Mouse (Mus musculus) left cerebral cortex, adult 2 months (tissue): Measurements from ENCODE around the gene Map2k3. TPM values are rescaled to one million over a fixed set of nuclear protein-coding genes. Genes with fewer than 3 reads are reported as not detected.

Experiments used
- DNase-seq, 2 experiments: peaks; one replicate each; pipeline ENCODE4 v3.0.0; 2021 to 2022; ENCODE audit warnings: low spot score in 2 of 2, mixed read lengths in 1 of 2; ENCODE audit errors: extremely low spot score in 1 of 2
- H3K27ac ChIP-seq: fragments of 200-600 bp; 2 replicates; pipeline ENCODE4 v1.8.1; 2022
- H3K4me3 ChIP-seq: fragments of 200-600 bp; 2 replicates; pipeline ENCODE4 v1.8.1; 2022
- CTCF ChIP-seq: fragments of 200-600 bp; IDR thresholded peaks from 2 replicates; pipeline ENCODE4 v1.8.1; 2022; ENCODE audit warnings: antibody characterized with exemption, mild to moderate bottlenecking, moderate library complexity
- intact Hi-C: fragments of 180-260 bp; cut with DNase I; formaldehyde crosslinking; loops from one replicate; pipeline ENCODE4 v1.15.1; 2025
- total RNA-seq, 2 experiments: library from RNA; stranded (reverse); gene quantifications; 2 replicates each; pipeline ENCODE4 v1.2.3; 2021

Gene Map2k3
- total RNA-seq, 2 experiments from 2014 or later = 18.4 to 23.6 TPM

DNA sequence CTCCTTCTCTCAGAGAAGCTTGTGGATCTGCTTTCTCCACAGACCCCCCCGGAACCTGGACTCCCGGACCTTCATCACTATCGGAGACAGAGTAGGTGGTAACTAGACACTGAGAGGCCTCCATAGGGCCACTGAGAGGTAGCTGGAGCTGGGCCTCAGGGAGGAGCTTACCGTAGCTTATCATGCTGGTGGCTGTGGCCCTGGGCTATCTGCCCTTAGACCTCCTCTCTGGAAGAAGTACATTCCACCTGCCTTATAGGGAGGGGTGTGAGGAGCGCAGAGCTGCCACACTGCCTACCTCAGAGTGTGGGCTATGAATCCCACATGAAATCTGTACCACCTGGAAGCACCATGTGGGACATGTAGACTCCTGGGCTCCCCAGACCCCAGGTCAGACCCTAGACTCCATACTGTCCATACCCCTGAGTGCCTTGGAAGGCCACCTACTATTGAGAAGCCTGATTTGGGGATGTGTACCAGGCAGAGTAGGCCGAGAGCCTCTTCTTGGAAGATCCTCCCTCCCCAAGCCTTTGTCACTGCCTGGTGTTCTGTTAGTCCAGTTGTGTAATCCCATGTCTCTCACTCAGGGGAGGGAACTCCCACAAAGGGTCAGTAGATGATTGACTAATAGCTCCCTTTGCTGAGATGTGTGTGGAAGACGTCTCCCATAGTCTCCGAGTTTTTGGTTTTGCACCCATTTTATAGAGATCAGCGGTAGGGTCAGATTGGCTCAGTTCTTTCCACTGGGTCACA lies 10.6 kb downstream of the Map2k3 start:
- H3K4me3 ChIP-seq = no peak overlapping the region
- TF ChIP-seq CTCF = no peak
- H3K27ac ChIP-seq = no peak overlapping the region
- intact Hi-C loops = no loop called here
- no peak for DNase-seq

DNA sequence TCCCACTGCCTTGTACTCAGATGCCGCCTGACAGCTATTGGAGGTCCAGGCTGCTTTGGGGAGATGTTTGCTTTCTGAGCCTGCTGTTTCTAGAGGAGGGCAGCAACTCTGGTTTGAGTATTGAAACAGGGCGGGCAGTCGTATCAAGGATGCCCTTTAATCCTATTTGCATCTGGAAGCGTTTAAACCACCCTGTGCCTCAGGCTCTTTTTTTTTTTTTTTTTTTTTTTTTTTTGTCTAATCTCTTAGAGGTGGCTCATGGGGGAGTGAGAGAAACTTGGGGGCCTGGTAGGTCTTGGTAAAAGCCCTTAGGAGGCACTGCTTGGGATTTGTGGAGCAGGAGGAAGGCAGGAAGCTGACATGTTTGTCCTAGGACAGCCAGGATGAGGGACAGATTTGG lies 13.2 kb downstream of the Map2k3 start:
- TF ChIP-seq CTCF = no peak
- intact Hi-C loops = no loop called here
- H3K27ac ChIP-seq = no peak overlapping the region
- H3K4me3 ChIP-seq = no peak overlapping the region
- no peak for DNase-seq

DNA sequence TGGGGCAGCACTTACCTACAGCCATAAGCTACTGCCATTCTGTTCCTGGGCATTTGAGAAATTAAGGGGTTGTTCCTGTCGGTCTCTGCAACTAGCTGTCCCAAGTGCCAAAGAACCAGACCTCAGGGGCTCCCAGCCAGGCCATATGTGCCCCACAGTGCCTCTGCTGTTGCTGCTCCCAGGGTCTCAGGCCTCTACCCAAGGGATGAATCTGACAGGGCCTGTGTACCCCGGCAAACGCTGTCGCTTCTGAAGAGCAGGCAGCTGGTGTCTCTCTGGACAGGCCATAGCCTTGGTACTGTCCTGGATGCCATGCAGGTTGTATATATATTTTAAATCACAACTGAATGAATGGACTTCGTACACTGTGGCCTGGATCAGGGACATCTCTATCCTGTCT lies 20.1 kb downstream of the Map2k3 start:
- H3K27ac ChIP-seq = no peak overlapping the region
- H3K4me3 ChIP-seq = no peak overlapping the region
- intact Hi-C loops = no loop called here
- no peak for DNase-seq
- TF ChIP-seq CTCF = no peak

DNA sequence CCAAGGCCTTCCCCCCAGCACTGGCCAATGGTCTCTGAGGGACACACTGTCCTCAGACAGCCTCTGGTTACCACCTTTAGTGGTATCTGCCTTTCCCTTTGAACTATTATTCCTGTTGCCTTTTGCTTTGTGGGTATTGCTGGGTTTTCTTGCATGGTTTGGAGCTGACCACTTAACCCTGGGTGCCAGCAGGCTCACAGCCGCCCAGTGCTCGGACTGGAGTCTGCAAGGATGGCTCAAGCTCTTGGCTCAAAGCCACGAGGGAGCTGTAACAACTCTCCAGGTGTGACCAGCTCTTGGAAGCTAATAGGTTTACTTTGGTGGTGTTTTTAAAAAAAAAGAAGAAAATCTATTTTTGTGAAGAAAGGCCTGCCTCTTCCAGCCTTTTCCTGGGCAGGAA lies 20.5 kb downstream of the Map2k3 start:
- no peak for DNase-seq
- TF ChIP-seq CTCF = no peak
- no peak overlapping the region for H3K27ac ChIP-seq
- intact Hi-C loops = no loop called here
- no peak overlapping the region for H3K4me3 ChIP-seq

DNA sequence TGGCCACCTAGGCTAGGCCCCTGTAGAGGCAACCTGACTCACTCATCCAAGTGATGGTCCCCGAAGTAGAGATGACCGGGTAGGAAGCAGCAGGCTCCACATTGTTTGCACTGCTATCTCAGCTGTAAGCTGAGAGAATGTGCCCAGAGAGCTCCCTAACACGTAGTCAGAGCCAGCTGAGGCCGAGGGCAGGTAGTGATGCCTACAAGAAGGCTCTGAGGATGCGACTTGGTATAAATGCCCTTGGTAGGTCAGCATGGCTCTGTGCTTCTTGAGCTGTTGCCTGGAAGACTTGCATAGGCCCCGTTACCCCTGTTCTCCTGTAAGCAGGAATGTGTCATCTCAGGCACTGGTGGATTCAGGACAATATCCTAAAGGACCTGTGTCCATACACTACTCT lies 21.2 kb downstream of the Map2k3 start:
- Histone ChIP-seq H3K27ac (no peak overlapping the region), H3K4me3 (no peak overlapping the region)
- intact Hi-C loops = no loop called here
- DNase-seq = no peak
- no peak for TF ChIP-seq CTCF

DNA sequence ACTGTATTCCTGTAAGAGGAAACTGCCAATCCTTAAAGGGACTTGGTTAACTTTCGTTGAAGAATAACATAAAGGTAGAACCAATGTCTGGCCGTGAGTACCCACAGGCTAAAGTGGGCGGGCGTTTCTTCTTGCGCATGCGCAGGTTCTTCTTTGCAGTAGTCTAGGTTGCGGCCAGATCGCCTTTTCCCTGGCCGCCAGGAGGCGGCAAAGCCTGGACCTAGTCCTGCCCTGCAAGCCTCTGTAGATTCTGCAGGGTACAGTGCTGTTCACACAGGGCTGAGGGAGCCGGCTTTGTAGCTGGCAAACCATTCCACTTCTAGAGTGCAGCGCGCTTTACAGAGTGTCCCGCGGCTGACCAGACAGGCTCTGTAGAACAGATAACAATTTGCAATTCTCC lies 22.0 kb downstream of the Map2k3 start:
- intact Hi-C loops = loop anchor here (1.0 kb wide), 2 partner anchors 89 to 137 kb away; no protein-coding TSS in a partner anchor
- H3K4me3 ChIP-seq = no peak overlapping the region
- peak; percentile 82 for TF ChIP-seq CTCF
- no peak overlapping the region for H3K27ac ChIP-seq
- DNase-seq = peak; percentile 84 to 87

DNA sequence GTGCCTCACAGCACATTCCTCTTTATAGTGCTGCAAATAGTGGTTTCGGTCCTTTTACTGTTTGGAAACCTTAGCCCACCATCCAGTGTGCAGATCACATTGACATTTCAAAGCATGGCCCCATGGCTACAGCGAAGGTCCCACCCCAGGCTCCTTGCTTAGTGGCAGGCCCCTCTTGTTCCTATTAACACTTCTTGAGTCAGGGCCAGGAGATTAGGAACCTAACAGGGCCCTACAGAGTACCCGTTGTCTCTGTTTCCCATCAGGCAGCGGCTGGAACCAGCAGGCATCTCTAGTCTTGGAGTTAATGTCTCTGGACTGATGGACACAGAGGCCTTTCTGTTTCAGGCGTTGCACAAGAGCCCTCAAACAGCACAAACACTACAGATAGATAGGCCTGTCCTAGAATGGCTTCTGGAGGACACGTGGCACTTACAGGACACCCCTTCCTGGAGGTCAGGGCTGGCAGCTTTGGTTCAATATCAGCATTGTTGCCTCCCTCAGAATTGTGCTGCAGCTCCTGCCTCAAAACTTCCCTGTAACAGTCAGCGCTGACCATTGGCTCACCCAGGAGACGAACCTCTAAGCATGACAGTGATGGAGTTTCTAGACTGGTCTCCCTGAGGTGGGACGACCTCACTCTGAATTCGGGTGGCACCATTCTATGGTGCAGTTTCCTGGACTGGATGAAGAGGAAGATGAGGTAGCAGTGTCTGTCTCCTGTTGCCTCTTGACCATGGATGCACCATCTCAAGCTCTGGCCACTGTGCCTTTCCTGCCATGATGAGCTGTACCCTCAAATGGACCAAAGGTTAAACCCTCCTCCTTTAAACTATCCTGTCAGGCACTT lies 22.6 kb downstream of the Map2k3 start:
- intact Hi-C loops = loop anchor here (1.0 kb wide), 2 partner anchors 89 to 137 kb away; no protein-coding TSS in a partner anchor
- Histone ChIP-seq H3K27ac (no peak overlapping the region), H3K4me3 (no peak overlapping the region)
- no peak for DNase-seq
- TF ChIP-seq CTCF = no peak

DNA sequence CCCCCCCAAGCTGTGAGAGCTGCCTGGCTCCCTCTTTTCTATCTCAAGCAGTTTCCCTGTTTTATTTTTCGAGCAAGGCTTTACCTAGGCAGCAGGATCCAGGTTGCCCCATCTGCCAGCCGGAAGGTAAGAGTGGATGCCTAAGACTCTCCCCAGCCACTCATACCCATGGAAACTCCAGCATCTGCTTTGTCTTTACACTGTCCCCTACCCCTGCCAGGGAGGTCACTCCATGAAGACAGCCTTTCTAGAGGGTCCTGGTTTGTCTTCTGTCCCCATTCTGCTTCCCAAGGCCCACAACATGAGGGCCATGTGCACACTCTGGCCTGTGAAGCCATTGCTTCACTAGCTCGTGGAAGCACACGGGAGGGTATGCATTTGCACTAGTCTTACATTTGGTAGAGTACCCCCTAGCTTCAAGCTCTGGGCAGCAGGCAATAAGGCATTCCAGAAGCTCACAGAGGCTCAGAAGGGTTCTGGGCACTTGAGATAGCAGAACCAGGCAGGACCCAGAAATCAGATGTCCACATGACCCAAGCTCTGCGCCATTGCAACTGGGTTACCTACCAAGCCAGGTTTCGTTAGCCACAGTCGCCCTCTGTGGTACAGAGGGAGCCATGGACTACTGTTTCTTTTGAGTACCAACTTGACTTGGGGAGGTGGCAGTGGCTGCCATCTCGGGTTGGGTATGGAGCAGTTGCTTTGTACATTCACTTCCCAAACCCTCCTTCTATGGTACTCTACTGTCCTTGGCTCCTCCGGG lies 24.0 kb downstream of the Map2k3 start:
- intact Hi-C loops = no loop called here
- no peak for DNase-seq
- Histone ChIP-seq H3K4me3 (no peak overlapping the region), H3K27ac (no peak overlapping the region)
- no peak for TF ChIP-seq CTCF

DNA sequence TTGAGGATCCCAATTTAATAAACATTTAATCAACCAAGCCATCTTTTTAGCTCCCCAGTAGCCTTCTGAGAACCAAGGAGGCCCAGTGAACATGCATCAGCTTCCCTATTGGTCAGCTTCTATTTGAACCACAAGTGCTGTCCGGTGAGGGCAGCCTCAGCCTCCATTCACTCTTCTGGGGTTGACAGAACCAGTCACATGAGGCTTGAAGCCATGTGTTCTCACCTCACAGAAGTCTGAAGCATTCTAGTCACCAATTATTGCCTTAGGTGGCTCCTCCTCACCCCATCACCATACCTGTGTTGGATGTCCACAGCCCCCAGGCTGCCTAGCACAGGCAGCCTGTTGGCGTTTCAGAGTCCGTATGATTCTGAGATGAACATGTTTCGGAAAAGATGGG lies 27.1 kb downstream of the Map2k3 start:
- intact Hi-C loops = no loop called here
- TF ChIP-seq CTCF = no peak
- no peak for DNase-seq

DNA sequence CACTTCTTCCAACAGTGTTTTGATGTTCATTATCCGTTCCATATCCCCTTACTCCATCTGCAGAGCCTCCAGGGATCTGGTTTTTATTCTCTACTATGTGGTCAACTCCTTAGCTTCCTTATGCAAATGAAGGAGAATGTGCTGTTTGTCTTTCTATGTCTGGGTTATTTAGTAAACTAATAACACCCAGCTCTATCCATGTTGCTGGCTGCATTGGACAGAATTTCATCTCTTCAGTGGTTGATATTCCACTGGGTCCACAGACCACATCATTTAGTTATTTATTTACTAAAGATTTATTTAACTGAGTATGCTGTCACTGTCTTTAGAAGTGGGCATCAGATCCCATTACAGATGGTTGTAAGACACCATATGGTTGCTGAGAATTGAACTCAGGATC lies 29.3 kb downstream of the Map2k3 start:
- no peak overlapping the region for H3K27ac ChIP-seq
- no peak for TF ChIP-seq CTCF
- no peak overlapping the region for H3K4me3 ChIP-seq
- no peak for DNase-seq
- intact Hi-C loops = no loop called here

More for the DNA sequence above, 27.1 kb downstream of the Map2k3 start:
- Histone ChIP-seq H3K4me3 (no peak overlapping the region), H3K27ac (no peak overlapping the region)

DNA sequence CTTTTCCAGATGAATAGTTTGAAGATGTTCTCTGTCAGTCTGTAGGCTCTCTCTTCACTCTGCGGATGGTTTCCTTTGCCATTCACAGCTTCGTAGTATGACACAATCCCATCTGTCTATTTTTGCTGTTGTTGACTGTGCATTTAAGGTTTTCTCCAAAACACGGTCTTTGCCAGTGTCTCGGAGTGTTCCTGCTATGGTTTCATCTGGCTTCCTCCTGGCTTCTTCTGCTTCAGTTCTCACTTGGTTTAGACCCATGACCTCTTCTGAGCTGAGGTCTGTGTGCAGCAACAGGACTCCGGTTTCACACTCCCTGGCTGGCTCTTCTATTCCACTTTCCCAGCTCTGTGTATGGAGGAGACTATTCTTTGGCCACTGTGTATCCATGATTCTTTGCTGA lies 30.9 kb downstream of the Map2k3 start:
- Histone ChIP-seq H3K4me3 (no peak overlapping the region), H3K27ac (no peak overlapping the region)
- no peak for DNase-seq
- TF ChIP-seq CTCF = no peak
- intact Hi-C loops = no loop called here

DNA sequence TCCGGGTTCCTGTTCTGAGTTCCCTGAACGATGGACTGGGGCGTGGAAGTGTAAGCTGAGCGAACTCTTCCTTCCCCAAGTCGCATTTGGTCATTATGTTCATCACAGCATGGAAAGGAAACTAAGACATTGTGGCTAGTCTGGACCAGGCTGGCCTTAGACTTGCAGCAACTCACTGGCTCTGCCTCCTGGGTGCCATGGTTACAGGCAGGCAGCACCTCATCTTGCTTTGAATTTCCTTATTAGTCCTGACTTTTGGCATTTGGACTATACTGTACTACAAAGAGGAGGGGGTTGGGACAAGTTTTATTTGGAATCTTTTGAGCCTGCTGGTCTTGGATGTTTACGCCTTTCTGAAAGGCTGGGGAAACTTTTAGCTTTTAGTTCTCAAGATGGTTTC lies 35.1 kb downstream of the Map2k3 start:
- Histone ChIP-seq H3K27ac (no peak overlapping the region), H3K4me3 (no peak overlapping the region)
- DNase-seq = no peak
- TF ChIP-seq CTCF = no peak
- intact Hi-C loops = no loop called here
